Mouse (Mus musculus) limb, embryonic 14.5 days (tissue): ENCODE results near the gene Syne1. TPM values are rescaled to one million over a fixed set of nuclear protein-coding genes. Genes with fewer than 3 reads are reported as not detected.

Source experiments
- ATAC-seq: fragments of 200-750 bp; cut with Nextera tagmentation; 2 replicates; pipeline ENCODE4 v1.8.0; 2017; ENCODE audit warnings: low read depth, moderate number of reproducible peaks, moderate TSS enrichment; ENCODE audit not compliant: low FRiP score
- DNase-seq: peaks from one replicate; pipeline ENCODE4 v3.0.0-alpha.2; 2015; ENCODE audit warnings: low spot score
- H3K27ac ChIP-seq: fragments of 300-500 bp; sonication (generic); replicated peaks from 2 replicates; pipeline ENCODE4 v1.5.1; 2014; ENCODE audit warnings: low read depth, mild to moderate bottlenecking, low read length, moderate library complexity, mixed read lengths
- H3K27me3 ChIP-seq: fragments of 300-500 bp; sonication (generic); 2 replicates; pipeline ENCODE4 v1.6.1; 2014; ENCODE audit warnings: low read length, mixed read lengths; ENCODE audit not compliant: control insufficient read depth, insufficient read depth
- H3K36me3 ChIP-seq: fragments of 300-500 bp; sonication (generic); 2 replicates; pipeline ENCODE4 v1.6.1; 2014; ENCODE audit warnings: mild to moderate bottlenecking, low read length, moderate library complexity, mixed read lengths; ENCODE audit not compliant: control insufficient read depth, insufficient read depth
- H3K4me1 ChIP-seq: fragments of 300-500 bp; sonication (generic); 2 replicates; pipeline ENCODE4 v1.6.1; 2014; ENCODE audit warnings: antibody characterized with exemption, low read length, mixed read lengths; ENCODE audit not compliant: control insufficient read depth, insufficient read depth
- H3K4me2 ChIP-seq: fragments of 300-500 bp; sonication (generic); replicated peaks from 2 replicates; pipeline ENCODE4 v1.6.1; 2014; ENCODE audit warnings: low read depth, mild to moderate bottlenecking, low read length, moderate library complexity; ENCODE audit not compliant: severe bottlenecking
- H3K4me3 ChIP-seq: fragments of 300-500 bp; sonication (generic); replicated peaks from 2 replicates; pipeline ENCODE4 v1.5.1; 2014; ENCODE audit warnings: low read length
- H3K9ac ChIP-seq: fragments of 300-500 bp; sonication (generic); 2 replicates; pipeline ENCODE4 v1.6.1; 2014; ENCODE audit warnings: mild to moderate bottlenecking, low read depth, low read length, moderate library complexity; ENCODE audit not compliant: severe bottlenecking
- H3K9me3 ChIP-seq: fragments of 300-500 bp; sonication (generic); 2 replicates; pipeline ENCODE4 v1.6.1; 2016; ENCODE audit warnings: low read length; ENCODE audit not compliant: control insufficient read depth
- POLR2A ChIP-seq: fragments of 200-500 bp; IDR thresholded peaks from 2 replicates; pipeline ENCODE4 v1.8.0; 2012; ENCODE audit warnings: inconsistent platforms, mild to moderate bottlenecking, moderate library complexity, borderline replicate concordance; ENCODE audit not compliant: insufficient read depth, insufficient read length; ENCODE audit errors: extremely low read depth
- WGBS: fragments of 180-500 bp; shearing (Covaris S2); extraction: QIAGEN DNeasy Blood & Tissue Kit; methylation state at CpG from one replicate; pipeline ENCODE4 v1.1.7; 2014; 5-methylcytosine and 5-hydroxymethylcytosine counted together
- polyA plus RNA-seq, 2 experiments: library from polyadenylated mRNA; depleted of rRNA in 1 of 2; stranded (reverse) in 1 of 2; unstranded in 1 of 2; fragments of >200 nt; fragmentation: Nextera tagmentation in 1 of 2; extraction: Ambion mirVana in 1 of 2; gene quantifications; 2 replicates each; pipeline versions ENCODE4 v1.2.1 to v1.2.3; 2012 to 2014

Gene Syne1
- polyA plus RNA-seq, 2 experiments, result 11.0 to 11.3 TPM

DNA sequence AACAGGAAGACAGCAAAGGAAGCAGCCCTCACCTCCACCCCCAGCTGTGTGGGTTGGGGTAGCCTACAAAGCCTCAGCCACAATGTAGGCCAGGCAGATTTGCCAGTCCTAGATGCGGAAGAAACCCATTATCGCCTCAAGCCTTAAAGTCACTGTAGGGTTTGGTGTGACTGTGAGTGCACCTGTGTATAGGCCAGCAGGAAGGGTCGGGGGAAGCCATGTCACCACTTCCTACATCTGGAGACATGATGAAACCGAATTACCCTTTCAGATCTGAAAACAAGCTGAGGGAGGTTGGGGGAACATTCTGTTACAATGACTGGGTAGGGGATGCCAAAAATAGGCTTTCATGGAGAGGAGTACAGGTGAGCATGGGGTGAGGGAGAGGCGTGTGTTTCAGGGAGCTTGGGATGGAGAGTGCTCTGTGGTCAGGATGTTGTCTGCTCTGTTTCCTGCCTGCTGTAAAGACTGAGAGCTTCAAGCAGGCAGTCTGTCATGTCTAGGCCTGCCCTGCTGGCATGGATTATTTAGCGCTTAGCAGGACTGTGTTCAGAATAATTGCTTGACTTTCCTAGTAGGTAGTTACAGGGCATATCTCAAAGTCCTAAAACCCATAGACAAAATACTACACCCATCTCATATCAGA lies 167.0 kb downstream of the Syne1 start:
- Histone ChIP-seq H3K27ac (no peak overlapping the region), H3K9me3 (no peaks in the 10 kb centered on the region), H3K27me3 (no peaks in the 10 kb centered on the region), H3K9ac (no peak overlapping the region), H3K36me3 (no peaks in the 10 kb centered on the region), H3K4me1 (no peaks in the 10 kb centered on the region), H3K4me2 (no peak overlapping the region), H3K4me3 (no peak overlapping the region)
- TF ChIP-seq POLR2A, result no peak
- WGBS, result 65% methylated on average over 6 of the region's 6 CpGs
- no peak for DNase-seq
- no peak for ATAC-seq

DNA sequence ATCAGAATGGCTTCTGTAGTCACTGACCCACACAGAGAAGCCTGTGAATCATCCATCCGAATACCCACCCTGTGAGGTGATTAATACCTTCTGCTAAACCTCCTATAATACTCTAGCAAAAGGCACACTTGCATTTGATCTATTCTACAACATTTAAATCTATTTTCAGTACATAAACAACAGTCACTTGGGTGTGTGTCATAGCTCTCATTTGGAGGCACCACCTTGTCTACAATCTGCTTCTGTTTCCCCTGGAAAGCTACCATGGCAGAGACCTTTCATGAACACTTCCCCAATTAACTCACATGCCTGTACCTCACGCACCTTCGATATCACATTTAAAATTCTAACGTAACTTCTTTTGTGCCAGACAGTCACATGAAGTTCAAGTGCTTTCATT lies 169.7 kb downstream of the Syne1 start:
- Histone ChIP-seq H3K9me3 (no peaks in the 10 kb centered on the region), H3K27me3 (no peaks in the 10 kb centered on the region), H3K36me3 (no peaks in the 10 kb centered on the region), H3K4me1 (no peaks in the 10 kb centered on the region), H3K4me2 (no peak overlapping the region), H3K27ac (no peak overlapping the region), H3K4me3 (no peak overlapping the region), H3K9ac (no peak overlapping the region)
- DNase-seq, result no peak
- no peak for ATAC-seq
- TF ChIP-seq POLR2A, result no peak
- WGBS, result 90% methylated on average over 4 of the region's 4 CpGs

DNA sequence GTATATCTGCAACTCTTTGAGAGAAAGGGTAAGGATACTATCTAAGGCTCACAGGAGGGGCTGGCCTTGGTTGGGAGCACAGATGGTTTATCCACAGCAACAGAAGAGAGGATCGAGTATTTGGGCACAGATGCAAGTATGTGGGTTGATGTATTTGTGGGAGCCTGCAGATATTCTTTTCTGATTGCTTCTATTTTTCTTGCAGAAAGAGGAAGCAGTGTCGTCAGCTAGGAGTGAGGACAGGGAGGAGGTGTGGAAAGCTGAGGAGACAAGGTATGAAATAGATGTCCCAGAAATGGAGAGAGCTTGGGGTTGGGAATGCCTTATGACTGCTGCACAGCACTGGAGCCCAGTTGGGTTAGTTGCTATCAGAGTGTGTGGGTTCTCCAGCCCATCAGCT lies 172.3 kb downstream of the Syne1 start:
- DNase-seq (no peak), ATAC-seq (no peak)
- 82% methylated on average over 2 of the region's 2 CpGs for WGBS
- H3K27ac ChIP-seq, result no peak overlapping the region
- no peaks in the 10 kb centered on the region for H3K4me1 ChIP-seq
- no peak overlapping the region for H3K4me2 ChIP-seq
- no peak for TF ChIP-seq POLR2A
- no peaks in the 10 kb centered on the region for H3K27me3 ChIP-seq
- H3K9ac ChIP-seq, result no peak overlapping the region
- H3K36me3 ChIP-seq, result no peaks in the 10 kb centered on the region
- H3K9me3 ChIP-seq, result no peaks in the 10 kb centered on the region
- no peak overlapping the region for H3K4me3 ChIP-seq

DNA sequence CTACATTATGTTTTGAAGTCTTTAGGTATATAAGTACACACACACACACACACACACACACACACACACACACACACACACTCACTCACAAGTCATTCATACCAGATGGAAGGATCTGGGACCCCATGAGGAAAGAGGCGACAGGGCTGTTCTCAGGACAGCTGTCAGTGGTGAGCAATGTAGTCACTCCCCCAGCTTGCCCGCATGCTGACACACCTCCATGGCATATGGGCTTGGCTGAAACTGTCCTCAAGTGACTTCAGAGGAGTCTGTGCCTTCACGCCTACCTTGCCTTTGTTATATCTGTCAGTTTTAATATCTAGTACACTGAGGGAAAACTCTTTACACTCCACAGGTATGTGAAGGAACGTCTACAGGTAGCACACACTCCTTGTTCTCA lies 181.7 kb downstream of the Syne1 start:
- no peak for ATAC-seq
- no peaks in the 10 kb centered on the region for H3K9me3 ChIP-seq
- H3K27me3 ChIP-seq, result no peaks in the 10 kb centered on the region
- TF ChIP-seq POLR2A, result no peak
- DNase-seq, result no peak
- H3K4me3 ChIP-seq, result no peak overlapping the region
- H3K4me1 ChIP-seq, result 0 out of 2 replicates have a peak, but pooled peaks cover 5% of the 10 kb centered on the region
- WGBS, result 56% methylated on average over 4 of the region's 4 CpGs
- H3K9ac ChIP-seq, result no peak overlapping the region
- no peak overlapping the region for H3K4me2 ChIP-seq
- no peak overlapping the region for H3K27ac ChIP-seq
- no peaks in the 10 kb centered on the region for H3K36me3 ChIP-seq

DNA sequence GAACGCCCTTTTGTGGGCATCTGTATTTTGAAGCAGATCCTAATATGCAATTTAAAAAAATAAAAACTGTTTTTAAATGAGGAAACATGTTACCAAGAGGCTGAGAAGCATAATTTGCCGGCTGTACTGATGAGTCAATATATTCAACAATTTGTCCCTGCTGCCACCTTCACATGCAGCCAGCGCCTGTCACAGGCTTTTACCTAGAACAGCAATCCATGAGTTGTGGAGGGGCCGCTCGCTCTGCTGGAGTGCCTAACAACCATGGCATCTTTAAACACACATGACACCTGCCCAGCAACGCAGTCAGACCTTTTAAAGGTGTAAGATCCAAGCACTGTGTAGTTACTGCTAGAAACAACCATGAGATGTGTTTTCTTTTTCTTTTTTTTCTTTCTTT lies 183.0 kb downstream of the Syne1 start:
- Histone ChIP-seq H3K9ac (no peak overlapping the region), H3K27me3 (no peaks in the 10 kb centered on the region), H3K36me3 (no peaks in the 10 kb centered on the region), H3K4me1 (0 out of 2 replicates have a peak, but pooled peaks cover 5% of the 10 kb centered on the region), H3K27ac (no peak overlapping the region), H3K4me3 (no peak overlapping the region), H3K4me2 (no peak overlapping the region), H3K9me3 (no peaks in the 10 kb centered on the region)
- no peak for ATAC-seq
- no peak for TF ChIP-seq POLR2A
- no peak for DNase-seq
- WGBS, result 69% methylated on average over 6 of the region's 6 CpGs
